Mouse (Mus musculus) lung, adult 2 months (tissue): ENCODE data around the gene Slc36a3.

ENCODE experiments used
- CTCF ChIP-seq: fragments of 200-500 bp; IDR thresholded peaks from 2 replicates; pipeline ENCODE4 v1.5.1; 2011; ENCODE audit warnings: mild to moderate bottlenecking, low read length, control low read depth; ENCODE audit not compliant: insufficient read depth
- POLR2A ChIP-seq: fragments of 200-500 bp; IDR thresholded peaks from 2 replicates; pipeline ENCODE4 v1.6.1; 2011; ENCODE audit warnings: low read depth, mild to moderate bottlenecking, control low read depth, low read length, borderline replicate concordance; ENCODE audit errors: extremely low read depth

- TF ChIP-seq CTCF (peak; percentile 83), POLR2A (no peak)
Measured at GRCm38 (mm10) chr11:55158785-55159359, 7.4 kb upstream of the Slc36a3 start.
